Mouse (Mus musculus): Measurements from ENCODE around the gene Abhd14a. TPM values are rescaled to one million over a fixed set of nuclear protein-coding genes. Genes with fewer than 3 reads are reported as not detected.

The Abhd14a gene
- total and polyA plus RNA-seq, 3 experiments: 22.8 to 48.7 TPM; not detected in 1

DNA sequence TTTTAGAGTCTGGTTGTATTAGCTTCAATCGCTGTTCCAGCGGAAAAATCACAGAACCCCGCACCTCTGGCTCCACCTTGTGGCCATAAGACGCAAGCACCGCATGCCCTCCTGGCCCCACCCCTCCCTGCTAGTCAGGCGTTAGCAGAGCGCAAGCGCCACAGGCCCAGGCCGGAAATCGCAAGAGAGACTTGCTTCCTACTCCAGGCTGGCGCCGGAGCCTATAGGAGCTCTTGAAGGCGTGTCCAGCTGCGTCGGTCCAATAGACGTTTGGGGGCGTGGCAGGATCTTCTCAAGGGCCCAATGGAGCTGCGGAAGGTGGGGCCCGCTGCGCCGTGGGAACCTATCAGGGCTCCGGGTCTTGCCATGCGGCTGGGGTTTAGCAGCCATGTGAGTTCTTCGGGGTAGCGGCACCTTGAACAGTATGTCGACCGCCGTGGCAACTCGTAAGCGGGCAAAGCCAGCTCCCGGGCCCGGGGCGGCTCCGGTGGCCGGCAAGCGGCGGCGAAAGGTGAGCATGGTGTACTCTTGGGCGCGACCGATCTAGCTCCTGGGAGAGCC lies 29.5 kb upstream of the Abhd14a start, which contains the start of gene Parp3 (continued):
- TF ChIP-seq MAX (IDR thresholded peaks at IDR 0.05; ENCODE audit: low read length) (peak; percentile 96), SIN3A (IDR thresholded peaks at IDR 0.05; ENCODE audit: low read length) (peak; percentile 88), NRF1 (IDR thresholded peaks at IDR 0.05; ENCODE audit: insufficient read depth, low read depth, low read length, poor library complexity, severe bottlenecking) (peak; percentile 93), SMC3 (IDR thresholded peaks at IDR 0.05; ENCODE audit: low read depth, low read length) (peak; percentile 77), TAL1 (IDR thresholded peaks at IDR 0.05; ENCODE audit: low read length) (no peak), MXI1 (IDR thresholded peaks at IDR 0.05; ENCODE audit: low read depth, low read length) (peak; percentile 99), USF1 (IDR thresholded peaks at IDR 0.05; ENCODE audit: low read depth, low read length) (peak; percentile 62)

DNA sequence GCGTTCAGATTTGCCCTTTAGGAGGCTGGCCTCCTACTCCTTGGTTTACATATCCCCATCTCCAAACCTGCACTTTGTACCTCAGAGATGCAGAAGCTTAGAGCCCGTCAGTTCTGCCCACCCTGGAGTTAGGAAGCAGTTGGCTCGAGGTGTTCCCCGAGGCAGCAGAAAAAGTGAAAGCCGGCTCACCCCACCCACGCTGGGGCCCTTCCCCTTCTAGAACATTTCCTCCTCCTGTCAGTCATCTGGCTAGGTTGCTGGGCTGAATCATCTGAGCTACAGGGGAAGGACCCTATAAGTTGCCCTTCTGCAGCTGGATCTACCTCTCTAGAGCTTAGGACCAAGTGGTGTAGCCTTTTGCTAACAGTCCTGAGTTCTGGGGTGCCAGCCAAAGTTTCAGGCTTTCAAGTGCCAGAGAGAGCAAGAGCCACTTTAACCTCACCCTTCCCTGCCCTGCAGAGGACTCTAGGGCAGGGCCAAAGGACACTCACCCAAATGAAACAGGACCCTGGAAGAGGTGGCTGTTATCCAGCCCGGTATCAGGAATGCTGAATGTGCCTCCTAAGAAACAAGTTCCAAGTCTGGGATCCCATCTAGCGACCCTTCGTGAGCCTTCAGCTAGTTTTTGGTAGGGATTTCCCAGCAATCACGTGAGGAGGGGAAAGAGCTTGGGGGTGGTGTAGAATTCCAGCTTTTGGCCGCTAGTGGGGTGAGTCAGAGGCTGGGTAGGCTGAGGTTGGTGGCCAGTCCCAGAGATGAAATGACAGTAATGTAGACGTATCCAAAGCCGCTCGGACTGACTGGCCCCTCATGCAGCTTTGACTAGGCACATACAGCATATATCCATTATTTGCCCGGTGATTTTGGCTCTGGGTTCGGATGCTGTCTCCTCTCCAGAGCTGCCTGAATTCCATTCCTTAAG lies 28.8 kb upstream of the Abhd14a start:
- peaks cover 0 to 3% of the 10 kb centered on the region in 2 experiments; a peak in 3 of 4 replicates for H3K36me3 ChIP-seq (ENCODE audit: control insufficient read depth in 1 of 2, insufficient read depth in 2 of 2, low read length in 2 of 2)
- H3K27ac ChIP-seq (ENCODE audit: control insufficient read depth, low read depth, low read length): peak overlapping the region; percentile 13; the same call in 1 of the 2 replicates
- peak overlapping the region; percentile 58 for H3K9ac ChIP-seq (ENCODE audit: control insufficient read depth, low read depth, low read length, poor library complexity, severe bottlenecking)
- H3K4me1 ChIP-seq (ENCODE audit: control insufficient read depth in 1 of 2, insufficient read depth in 2 of 2, low read length in 2 of 2): peaks cover 0 to 11% of the 10 kb centered on the region in 2 experiments; a peak in 3 of 4 replicates
- H3K27me3 ChIP-seq (ENCODE audit: control insufficient read depth in 1 of 2, insufficient read depth in 2 of 2, low read length in 2 of 2): no peaks in the 10 kb centered on the region
- peak; percentile 86 for DNase-seq (ENCODE audit: low read depth, low spot score)
- peaks cover 27% of the 10 kb centered on the region for H3K79me2 ChIP-seq (ENCODE audit: control insufficient read depth, insufficient read depth, low read length, poor library complexity)
- H3K9me3 ChIP-seq (replicated peaks; ENCODE audit: insufficient read depth, low read length): no peaks in the 10 kb centered on the region
- H3K4me3 ChIP-seq (ENCODE audit: control insufficient read depth in 1 of 2, insufficient read depth in 1 of 2, low read depth in 2 of 2, low read length in 2 of 2): peak overlapping the region; percentile 64 to 97
- TF ChIP-seq HCFC1 (IDR thresholded peaks at IDR 0.05; ENCODE audit: low read depth, low read length): no peak
- no peak for TF ChIP-seq ZNF384 (IDR thresholded peaks at IDR 0.05; ENCODE audit: low read depth, low read length)
- no peak for TF ChIP-seq JUND (IDR thresholded peaks at IDR 0.05; ENCODE audit: low read depth, low read length)
- TF ChIP-seq POLR2AphosphoS5 (IDR thresholded peaks at IDR 0.05; ENCODE audit: borderline replicate concordance, low read depth, low read length): no peak
- TF ChIP-seq TBP (IDR thresholded peaks at IDR 0.05; ENCODE audit: low read depth, low read length): peak; percentile 18; the same call in 1 of the 2 replicates
- TF ChIP-seq SIN3A (IDR thresholded peaks at IDR 0.05; ENCODE audit: low read length): peak; percentile 79
- TF ChIP-seq CHD1 (IDR thresholded peaks at IDR 0.05; ENCODE audit: low read depth, low read length): 0 out of 2 replicates have a peak, but pooled peaks have one; percentile 69
- no peak; a peak in 1 of 4 replicates for TF ChIP-seq POLR2A (IDR thresholded peaks at IDR 0.05; ENCODE audit: control insufficient read depth in 1 of 2, insufficient read depth in 1 of 2, low read depth in 1 of 2, low read length in 2 of 2, poor library complexity in 1 of 2)
- no peak for TF ChIP-seq SMC3 (IDR thresholded peaks at IDR 0.05; ENCODE audit: low read depth, low read length)
- 0 out of 2 replicates have a peak, but pooled peaks have one; percentile 40 for TF ChIP-seq MAZ (IDR thresholded peaks at IDR 0.05; ENCODE audit: low read depth, low read length)
- peak; percentile 66 for TF ChIP-seq MXI1 (IDR thresholded peaks at IDR 0.05; ENCODE audit: low read depth, low read length)
- TF ChIP-seq BHLHE40 (IDR thresholded peaks at IDR 0.05; ENCODE audit: borderline replicate concordance, low read depth, low read length): peak; percentile 37; the same call in 1 of the 2 replicates
- TF ChIP-seq GABPA (IDR thresholded peaks at IDR 0.05; ENCODE audit: low read depth, low read length): no peak
- no peak for TF ChIP-seq ZC3H11A (IDR thresholded peaks at IDR 0.05; ENCODE audit: low read depth, low read length)
- TF ChIP-seq ELF1 (IDR thresholded peaks at IDR 0.05; ENCODE audit: low read depth, low read length): no peak
- no peak for TF ChIP-seq GATA1 (IDR thresholded peaks at IDR 0.05; ENCODE audit: low read depth, low read length)
- no peak for TF ChIP-seq TAL1 (IDR thresholded peaks at IDR 0.05; ENCODE audit: low read length)
- TF ChIP-seq USF2 (IDR thresholded peaks at IDR 0.05; ENCODE audit: borderline replicate concordance in 1 of 2, insufficient read depth in 1 of 2, low read depth in 1 of 2, low read length in 2 of 2): no peak
- no peak for TF ChIP-seq MYB (IDR thresholded peaks at IDR 0.05; ENCODE audit: low read depth, low read length)
- no peak for TF ChIP-seq E2F4 (IDR thresholded peaks at IDR 0.05; ENCODE audit: borderline replicate concordance, low read depth, low read length)
- TF ChIP-seq ZMIZ1 (IDR thresholded peaks at IDR 0.05; ENCODE audit: low read depth, low read length): no peak
- no peak for TF ChIP-seq MEF2A (IDR thresholded peaks at IDR 0.05; ENCODE audit: extremely low read depth, insufficient replicate concordance, low read depth, low read length, poor library complexity, severe bottlenecking)
- no peak for TF ChIP-seq MYC (IDR thresholded peaks at IDR 0.05; ENCODE audit: low read depth, low read length)
- TF ChIP-seq RCOR1 (IDR thresholded peaks at IDR 0.05; ENCODE audit: low read depth, low read length): no peak
- TF ChIP-seq POLR2AphosphoS2 (IDR thresholded peaks at IDR 0.05; ENCODE audit: low read length): no peak
- 0 out of 2 replicates have a peak, but pooled peaks have one; percentile 12 for TF ChIP-seq USF1 (IDR thresholded peaks at IDR 0.05; ENCODE audit: low read depth, low read length)
- TF ChIP-seq NELFE (IDR thresholded peaks at IDR 0.05; ENCODE audit: low read depth, low read length): peak; percentile 34; the same call in 1 of the 2 replicates
- TF ChIP-seq EP300 (IDR thresholded peaks at IDR 0.05; ENCODE audit: low read depth in 1 of 2, low read length in 2 of 2): no peak

Data from MEL (cell line).